Mouse (Mus musculus) CD4-positive naive resting alpha-beta T cell, adult 76 days (primary cell): ENCODE data around the gene Iqcf3. TPM values are rescaled to one million over a fixed set of nuclear protein-coding genes. Genes with fewer than 3 reads are reported as not detected.

Experiments
- total RNA-seq: library from RNA; stranded (reverse); gene quantifications from one replicate; pipeline ENCODE4 v1.2.4, GENCODE M21; 2023

The Iqcf3 gene
- total RNA-seq = not detected

DNA sequence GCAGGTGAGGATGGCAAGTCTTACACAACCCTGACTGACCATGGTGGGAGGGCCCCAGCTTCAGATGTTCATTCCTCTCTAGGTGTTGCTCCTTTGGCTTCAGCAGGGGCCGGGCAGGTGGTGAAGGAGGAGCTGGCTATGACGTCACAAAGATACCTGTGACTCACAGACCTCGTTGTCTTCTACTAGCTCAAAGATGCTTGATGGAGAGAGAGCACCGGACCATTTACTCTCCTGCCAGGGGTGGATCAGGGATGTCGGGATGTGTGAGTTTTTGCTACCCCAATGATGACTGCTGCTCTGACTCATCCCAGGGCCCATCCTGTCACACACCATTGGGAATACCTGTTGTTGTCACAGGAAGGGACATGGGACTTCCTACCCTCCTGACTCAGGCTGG, at the start of gene Iqcf3:
TSS of gene Iqcf3 (minus strand) at position 101 of the 400 bp plus-strand sequence.

DNA sequence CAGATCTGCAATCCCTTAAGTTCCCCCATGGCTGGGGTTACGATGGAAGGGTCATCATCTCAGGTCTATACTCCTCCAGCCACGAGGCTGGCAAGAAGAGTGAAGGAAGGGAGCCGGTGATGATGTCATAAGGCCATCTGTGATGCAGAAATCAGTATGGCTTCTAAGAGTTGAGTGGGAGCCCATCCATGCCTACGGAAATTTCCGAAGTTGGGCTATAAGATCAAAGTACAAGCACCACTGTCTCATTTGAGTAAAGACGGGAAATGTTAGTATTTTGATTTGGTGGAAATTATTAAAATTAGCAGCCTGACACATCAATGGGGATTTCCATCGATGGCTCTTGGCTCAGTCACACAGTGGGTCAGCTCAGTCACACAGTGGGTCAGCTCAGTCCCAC, 9.5 kb upstream of the Iqcf3 start, which contains the start of gene Iqcf4:
TSS of gene Iqcf4 (minus strand) at position 101 of the 400 bp plus-strand sequence.

DNA sequence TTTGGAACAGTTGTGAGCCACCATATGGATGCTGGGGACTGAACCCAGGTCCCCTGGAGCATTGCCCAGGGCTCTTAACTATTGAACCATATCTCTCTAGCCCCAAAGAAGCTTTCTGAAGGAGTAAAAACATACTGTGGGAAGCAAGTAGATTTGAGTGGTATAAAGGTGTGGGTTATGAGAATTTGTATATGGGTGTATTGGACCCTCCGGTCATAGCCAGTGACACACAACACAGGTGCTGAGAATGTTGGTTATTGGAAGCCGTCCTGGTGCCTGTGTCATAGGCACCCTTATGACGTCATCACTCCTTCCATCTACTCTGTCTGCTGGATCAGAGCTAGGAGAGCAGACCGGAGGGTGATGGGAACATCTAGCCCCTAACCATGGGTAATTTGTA, 47.2 kb downstream of the Iqcf3 start, which contains the start of gene Iqcf5:
TSS of gene Iqcf5 (plus strand) at position 301 of the 400 bp plus-strand sequence.

DNA sequence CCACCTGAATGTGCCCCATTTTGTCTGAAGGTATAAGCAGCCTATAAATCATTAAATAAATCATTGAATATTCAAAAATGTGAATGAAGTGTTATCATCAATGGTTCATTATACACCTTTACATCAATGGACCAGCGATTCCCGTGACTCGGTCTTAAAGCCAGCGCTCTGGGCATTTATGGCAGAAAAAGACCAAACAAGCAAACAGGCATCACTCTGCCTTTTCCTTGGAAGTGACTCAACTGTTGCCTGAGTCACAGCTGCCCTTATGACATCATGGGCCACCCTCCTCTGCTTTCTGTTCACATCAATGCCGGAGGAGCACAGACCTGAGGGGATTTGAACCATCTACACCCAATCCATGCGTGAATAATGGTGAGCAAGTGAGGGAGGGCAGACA, 61.8 kb downstream of the Iqcf3 start, which contains the start of gene Iqcf1:
TSS of gene Iqcf1 (plus strand) at position 301 of the 400 bp plus-strand sequence.

DNA sequence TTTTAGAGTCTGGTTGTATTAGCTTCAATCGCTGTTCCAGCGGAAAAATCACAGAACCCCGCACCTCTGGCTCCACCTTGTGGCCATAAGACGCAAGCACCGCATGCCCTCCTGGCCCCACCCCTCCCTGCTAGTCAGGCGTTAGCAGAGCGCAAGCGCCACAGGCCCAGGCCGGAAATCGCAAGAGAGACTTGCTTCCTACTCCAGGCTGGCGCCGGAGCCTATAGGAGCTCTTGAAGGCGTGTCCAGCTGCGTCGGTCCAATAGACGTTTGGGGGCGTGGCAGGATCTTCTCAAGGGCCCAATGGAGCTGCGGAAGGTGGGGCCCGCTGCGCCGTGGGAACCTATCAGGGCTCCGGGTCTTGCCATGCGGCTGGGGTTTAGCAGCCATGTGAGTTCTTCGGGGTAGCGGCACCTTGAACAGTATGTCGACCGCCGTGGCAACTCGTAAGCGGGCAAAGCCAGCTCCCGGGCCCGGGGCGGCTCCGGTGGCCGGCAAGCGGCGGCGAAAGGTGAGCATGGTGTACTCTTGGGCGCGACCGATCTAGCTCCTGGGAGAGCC, 84.4 kb downstream of the Iqcf3 start, which contains the start of gene Parp3:
TSS of gene Parp3 (minus strand) at position 26 of the 561 bp plus-strand sequence.

DNA sequence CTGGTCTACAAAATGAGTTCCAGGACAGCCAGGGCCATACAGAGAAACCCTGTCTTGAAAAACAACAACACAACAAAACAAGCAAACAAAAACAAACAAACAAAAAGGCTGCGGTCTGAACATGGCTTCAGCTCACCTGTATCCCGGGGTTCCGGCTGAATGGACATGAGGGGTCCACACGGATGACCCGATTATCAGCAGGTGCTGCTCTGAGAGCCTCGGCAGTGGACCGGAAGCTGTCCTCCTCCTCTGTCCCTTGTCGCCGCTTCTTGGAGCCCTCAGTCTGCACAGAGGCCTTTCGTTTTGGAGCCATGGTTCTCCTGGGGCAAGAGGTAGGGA, 85.8 kb downstream of the Iqcf3 start, which contains the start of gene Rrp9:
TSS of gene Rrp9 (plus strand) at position 301 of the 339 bp plus-strand sequence.

DNA sequence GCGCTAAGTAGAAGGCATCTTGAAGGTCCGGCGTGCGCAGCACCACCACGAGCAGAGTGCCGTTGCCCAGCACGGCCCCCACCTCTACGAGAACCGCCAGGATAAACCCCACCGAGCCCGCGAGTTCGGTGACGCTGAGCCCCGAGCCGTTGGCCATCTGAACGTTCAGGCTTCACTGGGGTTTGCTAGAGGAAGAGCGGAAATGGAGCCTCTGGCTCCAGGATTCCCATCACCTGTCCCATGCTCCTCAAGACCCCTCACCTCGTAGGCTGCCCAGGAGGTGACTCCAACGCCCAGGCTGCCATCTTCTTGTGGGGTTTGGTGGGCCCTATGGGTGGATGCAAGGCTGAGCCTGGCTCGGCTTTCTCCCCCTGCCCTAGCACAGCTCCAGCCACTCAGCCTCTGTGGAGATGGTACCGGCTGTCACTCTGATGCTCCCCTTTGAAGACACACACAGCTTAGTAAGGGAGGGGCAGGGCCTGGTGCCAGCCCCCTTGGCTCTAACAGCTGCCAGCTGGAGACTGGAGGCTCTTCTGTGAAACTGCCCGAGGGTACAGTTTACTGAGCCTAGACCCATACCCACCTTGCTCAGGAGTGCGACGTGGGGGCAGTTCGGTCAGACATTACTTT, 95.7 kb downstream of the Iqcf3 start, which contains the start of gene Gpr62:
TSS of gene Gpr62 (minus strand) at position 368 of the 630 bp plus-strand sequence.

DNA sequence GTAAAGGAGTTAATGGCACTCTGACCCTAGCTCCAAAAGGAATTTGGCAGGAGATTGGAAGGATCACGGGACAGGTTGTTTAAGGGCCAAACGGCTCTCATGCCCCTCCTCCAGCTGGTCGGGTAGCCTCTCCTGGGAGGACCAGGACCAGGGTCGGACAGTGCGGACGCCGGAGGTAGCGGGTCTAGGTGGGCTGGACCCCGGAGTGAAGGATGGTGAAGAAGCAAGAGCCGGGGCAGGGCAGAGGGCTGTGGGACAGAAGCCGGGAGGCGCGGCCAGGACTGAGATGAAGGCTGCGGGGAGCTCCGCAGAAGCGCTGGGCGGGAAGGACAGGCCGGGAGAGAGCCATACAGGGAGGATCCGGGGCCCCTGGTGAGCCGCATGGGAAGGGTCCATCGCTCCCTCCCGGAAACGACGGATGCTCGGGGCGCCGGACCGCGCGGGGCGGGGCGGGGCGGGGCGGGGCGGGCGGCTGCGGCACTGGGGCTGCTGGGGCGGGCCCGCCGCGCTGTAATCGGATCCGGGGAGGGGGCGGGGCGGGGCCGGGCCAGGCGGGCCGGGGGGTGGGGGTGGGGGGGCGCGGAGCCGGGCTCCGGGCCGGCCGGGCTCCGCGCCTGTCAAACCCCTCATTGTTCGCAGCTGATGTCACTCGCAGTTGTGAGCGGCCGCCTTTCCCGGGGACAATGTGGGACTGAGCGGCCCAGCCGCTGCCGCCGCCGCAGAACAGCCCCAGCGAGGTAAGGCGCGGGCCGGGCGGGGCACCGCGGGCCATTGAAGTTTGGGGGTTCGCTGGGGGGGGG, 108.0 kb downstream of the Iqcf3 start, which contains the start of gene Pcbp4:
TSS of gene Pcbp4 (plus strand) at position 21 of the 800 bp plus-strand sequence.

Other genes starting within 250 kb of the Iqcf3 start
- 29.3 TPM for gene Dusp7, start 193.0 kb downstream of the Iqcf3 start, total RNA-seq
- 1,242 TPM for gene Rpl29, start 132.2 kb downstream of the Iqcf3 start, total RNA-seq
- gene Acy1, start 123.3 kb downstream of the Iqcf3 start, total RNA-seq = 13.1 TPM
- 4.9 TPM for gene Abhd14b, start 114.2 kb downstream of the Iqcf3 start, total RNA-seq
- gene Abhd14a, start 114.0 kb downstream of the Iqcf3 start, total RNA-seq = 6.9 TPM
- gene Pcbp4, start 108.3 kb downstream of the Iqcf3 start, total RNA-seq = 15.2 TPM
- 0.38 TPM for gene Gpr62, start 95.7 kb downstream of the Iqcf3 start, total RNA-seq
- gene Rrp9, start 85.7 kb downstream of the Iqcf3 start, total RNA-seq = 71.1 TPM
- 59.3 TPM for gene Parp3, start 84.7 kb downstream of the Iqcf3 start, total RNA-seq
- gene Iqcf1, start 61.7 kb downstream of the Iqcf3 start, total RNA-seq = not detected
- not detected for gene Iqcf5, start 47.1 kb downstream of the Iqcf3 start, total RNA-seq
- not detected for gene Iqcf4, start 9.4 kb upstream of the Iqcf3 start, total RNA-seq
- gene Iqcf6, start 65.0 kb upstream of the Iqcf3 start, total RNA-seq = not detected
- gene Grm2, start 94.5 kb upstream of the Iqcf3 start, total RNA-seq = not detected
- 53.7 TPM for gene Tex264, start 124.3 kb upstream of the Iqcf3 start, total RNA-seq
- 35.5 TPM for gene Rad54l2, start 227.6 kb upstream of the Iqcf3 start, total RNA-seq